Mouse (Mus musculus): ENCODE measurements around the gene Rhd.

GRCm38 (mm10) chr4:134939900-134940299 lies 75.6 kb downstream of the Rhd start:
- no peak for TF ChIP-seq EP300 (IDR thresholded peaks at IDR 0.05; ENCODE audit: low read depth)
- TF ChIP-seq CTCF (IDR thresholded peaks at IDR 0.05; ENCODE audit: low read depth) = no peak
